Comparison of ENCODE assay signal across 10 mouse cellular contexts in the genomic region with DNA sequence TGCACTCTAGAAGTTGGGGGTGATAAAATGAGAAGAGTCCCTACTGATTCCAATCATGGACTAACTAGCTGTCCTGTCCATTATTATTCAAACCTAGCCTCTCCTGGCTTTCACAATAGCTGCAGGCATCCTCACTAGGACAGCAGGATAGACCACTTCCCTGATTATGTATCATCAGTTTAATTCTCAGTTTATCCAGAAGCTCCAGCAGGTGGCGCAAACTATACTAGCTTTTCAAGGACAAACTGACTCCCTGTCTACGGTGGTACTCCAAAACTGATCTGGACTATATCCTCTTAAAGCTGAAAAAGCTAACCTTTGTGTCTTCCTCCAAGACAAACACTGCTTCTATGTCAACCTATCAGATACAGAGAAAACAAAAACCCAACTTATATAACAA.
DNase-seq lines count a peak whose midpoint lies in the region; ATAC-seq and TF ChIP-seq lines count a peak whose summit lies in the region.
"Had no signal": no experiment of that assay in that cellular context is flagged by ENCODE, and none has a peak within 500 bp of the region (broad histone marks: within the 10 kb centered on the region; RNA-seq: fewer than 3 reads in every experiment).

No protein-coding gene starts in this region.

- peak; percentile 57 for TF ChIP-seq RAD21 in CH12.LX (IDR thresholded peaks at IDR 0.05; ENCODE audit: low read depth, low read length)

- in situ Hi-C loops in CH12.LX (cut with MboI; ENCODE audit: low pct_ligation_motif_present, low pct_unique_long_range_greater_than_20kb, low sequenced_read_pairs), result no loop called here

- no peaks in the 10 kb centered on the region for H3K9me3 ChIP-seq in CH12.LX (replicated peaks; ENCODE audit: low read length)
- H3K9me3 ChIP-seq: embryonic facial prominence, embryonic 12.5 days had no signal

- no peak overlapping the region for H3K27ac ChIP-seq in left cerebral cortex, adult 2 months
- H3K27ac ChIP-seq in CH12.LX (ENCODE audit: insufficient read depth, low read depth), result no peak overlapping the region
- H3K27ac ChIP-seq: embryonic facial prominence, embryonic 12.5 days; midbrain, embryonic 15.5 days had no signal

- H3K4me3 ChIP-seq in left cerebral cortex, adult 2 months, result no peak overlapping the region
- no peak overlapping the region for H3K4me3 ChIP-seq in CH12.LX (replicated peaks in 1 of 3; ENCODE audit: low read depth in 2 of 3, low read length in 2 of 3, poor library complexity in 1 of 3)
- H3K4me3 ChIP-seq: embryonic facial prominence, embryonic 12.5 days; midbrain, embryonic 15.5 days had no signal

- TF ChIP-seq POLR2A in CH12.LX (IDR thresholded peaks at IDR 0.05; ENCODE audit: low read depth, low read length), result no peak

- H3K9ac ChIP-seq in CH12.LX (ENCODE audit: insufficient read depth, low read depth), result no peak overlapping the region
- H3K9ac ChIP-seq: embryonic facial prominence, embryonic 12.5 days; midbrain, embryonic 15.5 days had no signal

- peaks cover 0 to 8% of the 10 kb centered on the region in 2 experiments; a peak in 1 of 4 replicates for H3K4me1 ChIP-seq in CH12.LX (ENCODE audit: control insufficient read depth in 1 of 2, insufficient read depth in 2 of 2)
- H3K4me1 ChIP-seq: embryonic facial prominence, embryonic 12.5 days; midbrain, embryonic 15.5 days had no signal

- peak; percentile 99 for ATAC-seq in megakaryocyte progenitor cell, adult 5-6 weeks (replicated peaks; ENCODE audit: poor library complexity)
- ATAC-seq: midbrain, embryonic 15.5 days had no signal

- DNase-seq in left cerebral cortex, adult 2 months (ENCODE audit: extremely low spot score in 1 of 2, low spot score in 2 of 2), result no peak
- DNase-seq in left cerebral cortex, adult 8-10 months (ENCODE audit: low spot score in 2 of 2), result no peak
- DNase-seq in CH12.LX (ENCODE audit: extremely low read depth), result peak; percentile 45
- peak; percentile 29 for DNase-seq in NIH3T3 (ENCODE audit: low read depth)
- no peak for DNase-seq in cerebellum, adult 9-11 months
- no peak for DNase-seq in adrenal gland, adult (ENCODE audit: inconsistent age in 2 of 2, low spot score in 1 of 2)
- DNase-seq: gastrocnemius, postnatal 14 days had no signal

- H3K27me3 ChIP-seq in CH12.LX (replicated peaks), result no peaks in the 10 kb centered on the region
- H3K27me3 ChIP-seq: embryonic facial prominence, embryonic 12.5 days; midbrain, embryonic 15.5 days had no signal

- dilution Hi-C loops in CH12.LX (cut with MboI; ENCODE audit: extremely low pct_ligation_motif_present, extremely low pct_unique_long_range_greater_than_20kb, low sequenced_read_pairs), result no loop called here

- intact Hi-C loops in left cerebral cortex, adult 2 months (cut with DNase I), result no loop called here

- TF ChIP-seq CTCF in left cerebral cortex, adult 2 months (IDR thresholded peaks at IDR 0.05), result peak; percentile 39
- peak; percentile 17 to 64; a peak in 3 of 4 replicates for TF ChIP-seq CTCF in CH12.LX (conservative IDR thresholded peaks at IDR 0.05 in 1 of 2, IDR thresholded peaks at IDR 0.05 in 1 of 2; ENCODE audit: low read depth in 2 of 2, low read length in 2 of 2)

- no peaks in the 10 kb centered on the region for H3K36me3 ChIP-seq in CH12.LX (replicated peaks in 1 of 2; ENCODE audit: control insufficient read depth in 1 of 2, insufficient read depth in 1 of 2, low read length in 1 of 2)
- H3K36me3 ChIP-seq: embryonic facial prominence, embryonic 12.5 days had no signal

- no peak overlapping the region for H3K4me2 ChIP-seq in CH12.LX (ENCODE audit: insufficient read depth, low read depth, poor library complexity, severe bottlenecking)
- H3K4me2 ChIP-seq: embryonic facial prominence, embryonic 12.5 days; midbrain, embryonic 15.5 days had no signal

- TF ChIP-seq EP300 in CH12.LX (IDR thresholded peaks at IDR 0.05; ENCODE audit: low read length), result no peak

- no peaks in the 10 kb centered on the region for H3K79me2 ChIP-seq in CH12.LX (replicated peaks; ENCODE audit: control insufficient read depth, extremely low read depth, insufficient read depth, poor library complexity, severe bottlenecking)

TF ChIP-seq in CH12.LX, 34 proteins besides CTCF, POLR2A, EP300 and RAD21:
- TF ChIP-seq NRF1 (IDR thresholded peaks at IDR 0.05; ENCODE audit: low read depth, low read length) (no peak), JUN (IDR thresholded peaks at IDR 0.05; ENCODE audit: insufficient read depth, low read depth, low read length) (no peak), SMC3 (IDR thresholded peaks at IDR 0.05; ENCODE audit: low read depth, low read length) (peak; percentile 75), RCOR1 (conservative IDR thresholded peaks at IDR 0.05; ENCODE audit: low read depth, low read length) (no peak)

Comparison
In these comparisons a context has a peak if more than half of its experiments do, and no peak if none do; other contexts are left out.
1. DNase-seq: peak in CH12.LX (single experiment) and NIH3T3 (single experiment); none in left cerebral cortex, adult 2 months (0 of 2), left cerebral cortex, adult 8-10 months (0 of 2), cerebellum, adult 9-11 months (single experiment) and adrenal gland, adult (0 of 2).